Mouse (Mus musculus) cortical plate, adult 2 months (tissue): ENCODE results near the gene Zfp316.

Experiments
- CTCF ChIP-seq: fragments of 200-500 bp; IDR thresholded peaks from 2 replicates; pipeline ENCODE4 v1.5.1; 2011; ENCODE audit warnings: mild to moderate bottlenecking, control low read depth, low read length; ENCODE audit not compliant: insufficient read depth; ENCODE audit errors: extremely low read depth
- POLR2A ChIP-seq: fragments of 200-500 bp; IDR thresholded peaks from 2 replicates; pipeline ENCODE4 v1.6.1; 2011; ENCODE audit warnings: mild to moderate bottlenecking, low read length, control low read depth; ENCODE audit not compliant: insufficient read depth; ENCODE audit errors: extremely low read depth

DNA sequence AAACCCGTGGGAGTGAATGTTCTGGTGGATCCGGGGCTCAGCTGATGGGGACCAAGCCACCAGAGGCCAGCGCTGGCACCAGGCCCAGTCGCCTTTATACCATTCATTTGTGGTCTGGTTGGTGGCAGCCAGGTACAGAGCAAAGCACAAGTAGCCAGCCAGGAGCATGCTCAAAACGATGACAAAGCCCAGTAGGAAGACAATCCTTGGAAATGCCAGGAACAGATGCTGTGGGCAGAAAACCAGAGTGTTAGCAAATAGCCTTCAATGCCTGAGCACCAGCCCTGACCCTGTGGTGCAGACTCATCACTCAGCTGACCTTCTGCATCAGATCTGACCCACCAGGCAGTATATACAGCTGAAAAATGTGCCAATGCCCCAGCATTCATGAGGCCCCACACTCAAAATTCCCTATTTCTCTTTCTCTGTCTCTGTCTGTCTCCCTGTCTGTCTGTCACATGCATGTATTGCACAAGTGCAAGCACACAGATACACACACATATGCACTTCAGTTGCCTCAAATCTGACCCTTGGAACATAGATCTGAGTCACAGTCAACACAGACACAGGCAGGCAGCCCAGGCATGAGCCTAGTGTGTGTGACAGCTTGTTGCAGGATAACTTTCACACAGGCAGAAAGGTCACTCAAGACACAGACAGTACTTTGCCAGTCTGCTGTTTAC is 46.9 kb upstream of the Zfp316 start:
- TF ChIP-seq CTCF (no peak), POLR2A (no peak)
